Mouse (Mus musculus) limb, embryonic 14.5 days (tissue): ENCODE data around the gene Irak1. TPM values are rescaled to one million over a fixed set of nuclear protein-coding genes. Genes with fewer than 3 reads are reported as not detected.
A peak's percentile ranks its signal among the peaks of the same experiment; 100 is the strongest.

ENCODE experiments used
- ATAC-seq: fragments of 200-750 bp; cut with Nextera tagmentation; 2 replicates; pipeline ENCODE4 v1.8.0; 2017; ENCODE audit warnings: low read depth, moderate number of reproducible peaks, moderate TSS enrichment; ENCODE audit not compliant: low FRiP score
- DNase-seq: peaks from one replicate; pipeline ENCODE4 v3.0.0-alpha.2; 2015; ENCODE audit warnings: low spot score
- H3K27ac ChIP-seq: fragments of 300-500 bp; sonication (generic); replicated peaks from 2 replicates; pipeline ENCODE4 v1.5.1; 2014; ENCODE audit warnings: low read depth, mild to moderate bottlenecking, low read length, moderate library complexity, mixed read lengths
- H3K27me3 ChIP-seq: fragments of 300-500 bp; sonication (generic); 2 replicates; pipeline ENCODE4 v1.6.1; 2014; ENCODE audit warnings: low read length, mixed read lengths; ENCODE audit not compliant: control insufficient read depth, insufficient read depth
- H3K36me3 ChIP-seq: fragments of 300-500 bp; sonication (generic); 2 replicates; pipeline ENCODE4 v1.6.1; 2014; ENCODE audit warnings: mild to moderate bottlenecking, low read length, moderate library complexity, mixed read lengths; ENCODE audit not compliant: control insufficient read depth, insufficient read depth
- H3K4me1 ChIP-seq: fragments of 300-500 bp; sonication (generic); 2 replicates; pipeline ENCODE4 v1.6.1; 2014; ENCODE audit warnings: antibody characterized with exemption, low read length, mixed read lengths; ENCODE audit not compliant: control insufficient read depth, insufficient read depth
- H3K4me2 ChIP-seq: fragments of 300-500 bp; sonication (generic); replicated peaks from 2 replicates; pipeline ENCODE4 v1.6.1; 2014; ENCODE audit warnings: low read depth, mild to moderate bottlenecking, low read length, moderate library complexity; ENCODE audit not compliant: severe bottlenecking
- H3K4me3 ChIP-seq: fragments of 300-500 bp; sonication (generic); replicated peaks from 2 replicates; pipeline ENCODE4 v1.5.1; 2014; ENCODE audit warnings: low read length
- H3K9ac ChIP-seq: fragments of 300-500 bp; sonication (generic); 2 replicates; pipeline ENCODE4 v1.6.1; 2014; ENCODE audit warnings: mild to moderate bottlenecking, low read depth, low read length, moderate library complexity; ENCODE audit not compliant: severe bottlenecking
- H3K9me3 ChIP-seq: fragments of 300-500 bp; sonication (generic); 2 replicates; pipeline ENCODE4 v1.6.1; 2016; ENCODE audit warnings: low read length; ENCODE audit not compliant: control insufficient read depth
- POLR2A ChIP-seq: fragments of 200-500 bp; IDR thresholded peaks from 2 replicates; pipeline ENCODE4 v1.8.0; 2012; ENCODE audit warnings: inconsistent platforms, mild to moderate bottlenecking, moderate library complexity, borderline replicate concordance; ENCODE audit not compliant: insufficient read depth, insufficient read length; ENCODE audit errors: extremely low read depth
- WGBS: fragments of 180-500 bp; shearing (Covaris S2); extraction: QIAGEN DNeasy Blood & Tissue Kit; methylation state at CpG from one replicate; pipeline ENCODE4 v1.1.7; 2014; 5-methylcytosine and 5-hydroxymethylcytosine counted together
- polyA plus RNA-seq, 2 experiments: library from polyadenylated mRNA; depleted of rRNA in 1 of 2; stranded (reverse) in 1 of 2; unstranded in 1 of 2; fragments of >200 nt; fragmentation: Nextera tagmentation in 1 of 2; extraction: Ambion mirVana in 1 of 2; gene quantifications; 2 replicates each; pipeline versions ENCODE4 v1.2.1 to v1.2.3; 2012 to 2014

Irak1 gene
- polyA plus RNA-seq, 2 experiments, result 49.6 to 86.0 TPM

- Histone ChIP-seq H3K27ac (no peak overlapping the region), H3K4me3 (no peak overlapping the region), H3K9ac (no peak overlapping the region), H3K4me1 (no peaks in the 10 kb centered on the region), H3K4me2 (no peak overlapping the region), H3K27me3 (no peaks in the 10 kb centered on the region), H3K9me3 (no peaks in the 10 kb centered on the region), H3K36me3 (no peaks in the 10 kb centered on the region)
- no peak for TF ChIP-seq POLR2A
- WGBS, result 89% methylated on average over 3 of the region's 3 CpGs
- ATAC-seq (no peak), DNase-seq (no peak)
Observed at GRCm38 (mm10) chrX:74001024-74001423, 22.7 kb downstream of the Irak1 start.

- Histone ChIP-seq H3K27ac (no peak overlapping the region), H3K36me3 (no peaks in the 10 kb centered on the region), H3K9ac (no peak overlapping the region), H3K4me1 (no peaks in the 10 kb centered on the region), H3K27me3 (no peaks in the 10 kb centered on the region), H3K4me2 (no peak overlapping the region), H3K4me3 (no peak overlapping the region), H3K9me3 (no peaks in the 10 kb centered on the region)
- peak; percentile 36 for DNase-seq
- ATAC-seq, result peak; percentile 65; the same call in 1 of the 2 replicates
- TF ChIP-seq POLR2A, result no peak
- 32% methylated on average over 8 of the region's 8 CpGs for WGBS
Observed at GRCm38 (mm10) chrX:73998911-73999869, 24.5 kb downstream of the Irak1 start.

DNA sequence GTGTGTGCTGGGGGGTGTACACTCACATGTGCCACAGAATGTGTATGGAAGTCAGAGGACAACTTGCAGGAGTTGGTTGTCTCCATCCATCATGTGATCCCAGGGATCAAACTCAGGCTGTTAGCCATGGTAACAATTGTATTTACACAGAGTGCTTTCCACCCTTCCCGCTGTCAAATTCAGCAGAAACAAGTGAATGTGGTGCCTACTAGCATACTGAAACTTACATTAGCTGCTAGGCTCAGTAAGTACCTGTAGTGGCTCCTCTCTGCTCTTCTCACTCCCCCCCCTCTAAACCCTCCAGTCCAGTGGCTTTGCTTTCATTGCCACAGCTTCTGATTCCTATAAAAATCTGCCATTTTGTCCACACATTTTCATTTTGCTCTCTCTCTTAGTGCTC lies 45.9 kb downstream of the Irak1 start:
- Histone ChIP-seq H3K4me1 (no peaks in the 10 kb centered on the region), H3K27ac (no peak overlapping the region), H3K9me3 (no peaks in the 10 kb centered on the region), H3K4me3 (no peak overlapping the region), H3K9ac (no peak overlapping the region), H3K4me2 (no peak overlapping the region), H3K27me3 (no peaks in the 10 kb centered on the region), H3K36me3 (no peaks in the 10 kb centered on the region)
- no peak for TF ChIP-seq POLR2A
- ATAC-seq, result no peak
- no peak for DNase-seq
- WGBS, result 71% methylated on average over 1 of the region's 1 CpGs

DNA sequence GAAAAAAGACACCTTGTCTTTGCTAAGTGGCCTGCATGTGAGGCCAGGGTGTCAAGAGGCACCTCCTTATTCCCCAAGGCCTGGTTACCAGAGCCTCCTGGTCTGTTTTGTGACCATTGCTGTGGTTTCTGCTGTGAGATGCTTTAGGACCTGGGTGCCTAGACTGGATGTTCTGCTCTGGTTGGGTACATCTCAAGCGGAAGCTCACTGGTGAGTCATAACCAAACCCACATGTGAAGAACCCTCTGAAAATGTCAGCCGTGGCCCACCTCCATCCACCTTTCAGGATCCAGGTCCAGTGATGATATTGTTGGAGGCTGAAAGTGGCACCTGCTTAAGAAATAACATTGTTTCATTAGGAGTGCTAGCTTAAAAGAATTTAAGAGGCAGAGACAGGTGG lies 47.4 kb downstream of the Irak1 start:
- H3K27me3 ChIP-seq, result no peaks in the 10 kb centered on the region
- ATAC-seq (no peak), DNase-seq (no peak)
- no peak overlapping the region for H3K27ac ChIP-seq
- no peak for TF ChIP-seq POLR2A
- WGBS, result 89% methylated on average over 2 of the region's 2 CpGs
- no peak overlapping the region for H3K4me2 ChIP-seq
- no peak overlapping the region for H3K4me3 ChIP-seq
- H3K36me3 ChIP-seq, result no peaks in the 10 kb centered on the region
- no peak overlapping the region for H3K9ac ChIP-seq
- H3K4me1 ChIP-seq, result no peaks in the 10 kb centered on the region
- no peaks in the 10 kb centered on the region for H3K9me3 ChIP-seq

DNA sequence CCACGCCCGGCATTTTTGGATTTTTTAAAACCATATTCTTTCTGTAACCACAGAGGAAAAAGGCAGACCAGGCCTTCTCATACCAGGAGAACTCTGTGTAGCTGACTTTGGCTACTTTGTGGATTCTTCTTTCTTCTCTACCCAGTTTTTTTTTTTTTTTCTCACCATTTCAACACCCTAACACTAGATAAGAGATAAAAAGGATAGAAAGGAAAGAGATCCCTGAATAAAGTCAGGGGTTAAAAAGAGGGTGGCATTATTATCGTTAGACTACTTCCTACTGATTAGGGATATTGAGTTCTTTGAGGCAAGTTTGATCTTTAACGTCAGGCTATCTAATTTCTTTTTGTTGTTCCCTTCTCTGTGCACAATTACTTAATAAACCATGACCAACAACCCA lies 50.9 kb downstream of the Irak1 start:
- no peak for TF ChIP-seq POLR2A
- Histone ChIP-seq H3K4me2 (no peak overlapping the region), H3K4me1 (no peaks in the 10 kb centered on the region), H3K4me3 (no peak overlapping the region), H3K9me3 (no peaks in the 10 kb centered on the region), H3K36me3 (no peaks in the 10 kb centered on the region), H3K27me3 (no peaks in the 10 kb centered on the region), H3K9ac (no peak overlapping the region), H3K27ac (no peak overlapping the region)
- no peak for DNase-seq
- WGBS, result 76% methylated on average over 4 of the region's 4 CpGs
- ATAC-seq, result no peak
